Mouse (Mus musculus): Measurements from ENCODE around the gene Dusp9. TPM values are rescaled to one million over a fixed set of nuclear protein-coding genes. Genes with fewer than 3 reads are reported as not detected.
A peak's percentile ranks its signal among the peaks of the same experiment; 100 is the strongest.

Gene Dusp9
- 0.57 and 1.4 TPM in 2 replicates for polyA plus RNA-seq (2012; ENCODE audit: insufficient read depth, low replicate concordance)

GRCm38 (mm10) chrX:73639255-73639675 lies at the start of gene Dusp9:
Dusp9 (plus strand) TSS chrX:73639419.
- Histone ChIP-seq H3K4me1 (peaks cover 26% of the 10 kb centered on the region), H3K27me3 (replicated peaks) (peaks cover 96% of the 10 kb centered on the region), H3K36me3 (replicated peaks; ENCODE audit: low read length) (no peaks in the 10 kb centered on the region), H3K9me3 (peaks cover 14% of the 10 kb centered on the region; the same call in 1 of the 2 replicates), H3K4me3 (replicated peaks) (peak within 1 kb of the TSS; percentile 88)
- no peak for TF ChIP-seq GATA1 (IDR thresholded peaks at IDR 0.05; ENCODE audit: borderline replicate concordance, low read length)
- no peak for TF ChIP-seq FLI1 (IDR thresholded peaks at IDR 0.05; ENCODE audit: low read length)

GRCm38 (mm10) chrX:73593212-73593611 lies 46.0 kb upstream of the Dusp9 start:
- peaks cover 4% of the 10 kb centered on the region; the same call in 1 of the 2 replicates for H3K4me1 ChIP-seq
- peaks cover 6% of the 10 kb centered on the region; the same call in 1 of the 2 replicates for H3K9me3 ChIP-seq
- peak overlapping the region; percentile 53 for H3K4me3 ChIP-seq (replicated peaks)
- no peaks in the 10 kb centered on the region for H3K36me3 ChIP-seq (replicated peaks; ENCODE audit: low read length)
- TF ChIP-seq GATA1 (IDR thresholded peaks at IDR 0.05; ENCODE audit: borderline replicate concordance, low read length) (no peak), FLI1 (IDR thresholded peaks at IDR 0.05; ENCODE audit: low read length) (no peak)
- peaks cover 35% of the 10 kb centered on the region for H3K27me3 ChIP-seq (replicated peaks)

DNA sequence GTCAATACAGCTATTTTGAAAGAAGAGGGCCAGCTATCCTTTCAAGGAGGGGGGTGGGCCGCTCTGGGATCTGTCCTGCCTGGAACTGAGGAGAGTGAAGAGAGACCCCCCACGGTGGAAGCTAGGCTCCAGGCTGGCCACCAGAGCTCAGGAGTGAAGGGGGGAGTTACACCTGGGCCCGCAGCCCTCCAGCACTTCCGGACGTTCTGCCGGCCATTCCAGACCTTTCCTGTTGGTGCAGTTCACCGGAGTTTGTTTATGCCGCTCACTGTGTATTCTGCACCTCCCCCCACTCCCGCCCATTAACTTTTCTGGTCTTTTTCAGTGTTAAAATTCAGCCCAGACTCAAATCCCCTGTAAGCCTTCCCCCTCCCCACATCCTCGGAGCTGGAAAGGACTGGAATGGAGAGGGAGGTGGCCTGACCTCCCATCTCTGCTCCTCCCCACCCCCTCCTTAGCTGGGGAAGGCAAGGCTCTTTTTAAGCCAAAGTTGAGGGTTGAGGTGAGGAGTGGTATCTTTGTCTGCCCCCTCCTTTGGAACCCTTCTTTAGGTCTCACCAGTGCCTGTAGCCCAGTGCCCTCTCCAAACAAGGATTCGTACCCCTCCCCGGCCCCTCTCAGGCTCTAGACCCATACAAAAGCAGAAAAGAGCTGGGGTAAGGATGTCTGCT lies 44.6 kb upstream of the Dusp9 start:
- Histone ChIP-seq H3K4me3 (replicated peaks) (no peak overlapping the region), H3K27me3 (replicated peaks) (peaks cover 34% of the 10 kb centered on the region), H3K4me1 (peaks cover 4% of the 10 kb centered on the region; the same call in 1 of the 2 replicates), H3K9me3 (peaks cover 6% of the 10 kb centered on the region; the same call in 1 of the 2 replicates), H3K36me3 (replicated peaks; ENCODE audit: low read length) (no peaks in the 10 kb centered on the region)
- TF ChIP-seq FLI1 (IDR thresholded peaks at IDR 0.05; ENCODE audit: low read length) (no peak), GATA1 (IDR thresholded peaks at IDR 0.05; ENCODE audit: borderline replicate concordance, low read length) (no peak)

DNA sequence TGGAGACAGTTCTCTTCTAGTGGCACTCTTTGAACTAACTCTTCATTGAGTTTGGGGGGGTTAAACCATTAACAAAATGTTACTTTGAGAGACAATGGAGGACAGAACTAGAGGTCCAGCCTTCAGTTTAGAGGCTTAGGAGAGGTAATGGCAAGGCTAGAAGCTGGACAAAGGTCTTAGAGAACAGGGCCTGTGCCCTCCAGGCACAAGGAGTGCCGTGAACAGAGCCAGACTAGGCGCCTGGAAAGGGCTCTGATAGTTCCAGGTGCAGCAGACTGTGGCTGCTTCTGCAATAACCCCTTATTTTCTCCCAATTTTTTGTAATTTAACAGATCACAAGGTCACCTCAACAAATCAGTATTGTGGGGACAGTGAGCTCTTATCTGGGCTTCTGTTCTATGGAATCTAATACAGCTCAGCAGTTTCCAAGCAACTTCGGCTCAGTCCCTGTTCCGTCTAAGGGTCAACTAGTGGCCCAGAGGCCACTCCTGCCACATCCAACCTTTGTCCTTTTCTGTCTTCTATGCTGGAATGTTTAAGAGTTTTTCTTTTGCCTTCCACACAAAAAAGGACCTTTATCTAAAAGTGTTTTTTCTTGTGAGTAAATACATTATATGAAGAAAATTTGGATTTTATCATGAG lies 43.8 kb upstream of the Dusp9 start:
- no peak overlapping the region for H3K4me3 ChIP-seq (replicated peaks)
- H3K4me1 ChIP-seq, result peaks cover 4% of the 10 kb centered on the region; the same call in 1 of the 2 replicates
- H3K9me3 ChIP-seq, result peaks cover 6% of the 10 kb centered on the region; the same call in 1 of the 2 replicates
- TF ChIP-seq GATA1 (IDR thresholded peaks at IDR 0.05; ENCODE audit: borderline replicate concordance, low read length) (no peak), FLI1 (IDR thresholded peaks at IDR 0.05; ENCODE audit: low read length) (no peak)
- peaks cover 37% of the 10 kb centered on the region for H3K27me3 ChIP-seq (replicated peaks)
- no peaks in the 10 kb centered on the region for H3K36me3 ChIP-seq (replicated peaks; ENCODE audit: low read length)

DNA sequence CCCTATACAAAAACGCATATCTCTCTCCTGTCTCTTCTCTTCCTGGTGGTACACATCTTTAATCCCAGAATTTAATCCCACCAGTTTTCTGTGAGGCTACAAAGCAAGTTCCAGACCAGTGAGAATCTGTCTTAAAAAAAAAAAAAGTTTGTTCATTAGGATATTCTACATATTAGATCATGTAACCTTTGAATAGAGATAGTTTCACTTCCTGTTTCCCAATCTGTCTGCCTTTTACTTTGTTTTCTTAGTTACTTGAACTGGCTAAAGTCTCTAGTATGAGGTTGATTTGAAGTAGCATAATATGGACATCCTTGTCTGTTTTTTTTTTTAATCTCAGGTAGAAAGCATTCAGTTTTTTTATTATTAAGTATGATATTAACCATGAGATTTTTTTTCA lies 37.8 kb upstream of the Dusp9 start:
- Histone ChIP-seq H3K9me3 (peaks cover 11% of the 10 kb centered on the region; the same call in 1 of the 2 replicates), H3K36me3 (replicated peaks; ENCODE audit: low read length) (no peaks in the 10 kb centered on the region), H3K4me3 (replicated peaks) (no peak overlapping the region), H3K27me3 (replicated peaks) (peaks cover 6% of the 10 kb centered on the region), H3K4me1 (no peaks in the 10 kb centered on the region)
- TF ChIP-seq GATA1 (IDR thresholded peaks at IDR 0.05; ENCODE audit: borderline replicate concordance, low read length), result no peak
- no peak for TF ChIP-seq FLI1 (IDR thresholded peaks at IDR 0.05; ENCODE audit: low read length)

- TF ChIP-seq FLI1 (IDR thresholded peaks at IDR 0.05; ENCODE audit: low read length) (no peak), GATA1 (IDR thresholded peaks at IDR 0.05; ENCODE audit: borderline replicate concordance, low read length) (no peak)
- Histone ChIP-seq H3K9me3 (no peaks in the 10 kb centered on the region), H3K27me3 (replicated peaks) (peaks cover 48% of the 10 kb centered on the region), H3K4me1 (no peaks in the 10 kb centered on the region), H3K4me3 (replicated peaks) (no peak overlapping the region), H3K36me3 (replicated peaks; ENCODE audit: low read length) (no peaks in the 10 kb centered on the region)
Measured at GRCm38 (mm10) chrX:73613665-73614064, 25.6 kb upstream of the Dusp9 start.

DNA sequence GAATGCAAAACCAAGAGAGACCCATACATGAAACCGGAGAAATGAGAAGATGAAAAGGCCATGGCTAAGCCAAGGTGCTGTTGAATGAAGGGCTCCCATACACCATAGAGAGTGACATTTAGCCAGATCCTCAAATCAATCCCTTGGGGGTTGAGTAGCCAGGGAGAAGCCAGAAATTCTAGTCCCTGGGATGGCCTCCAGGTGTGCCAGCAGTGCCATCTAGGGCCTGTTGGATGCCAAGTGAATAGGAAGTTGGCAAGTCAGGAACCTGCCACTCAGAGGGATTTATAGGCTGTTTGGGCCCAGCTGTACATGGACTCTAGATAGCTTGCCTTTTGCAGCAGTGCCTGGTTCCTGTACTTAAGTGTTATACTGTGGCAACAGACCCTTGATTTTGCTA lies 23.3 kb upstream of the Dusp9 start:
- H3K4me3 ChIP-seq (replicated peaks), result no peak overlapping the region
- H3K36me3 ChIP-seq (replicated peaks; ENCODE audit: low read length), result no peaks in the 10 kb centered on the region
- H3K27me3 ChIP-seq (replicated peaks), result peaks cover 51% of the 10 kb centered on the region
- peaks cover 4% of the 10 kb centered on the region; the same call in 1 of the 2 replicates for H3K4me1 ChIP-seq
- H3K9me3 ChIP-seq, result no peaks in the 10 kb centered on the region
- TF ChIP-seq GATA1 (IDR thresholded peaks at IDR 0.05; ENCODE audit: borderline replicate concordance, low read length), result no peak
- TF ChIP-seq FLI1 (IDR thresholded peaks at IDR 0.05; ENCODE audit: low read length), result no peak

GRCm38 (mm10) chrX:73619401-73619800 lies 19.8 kb upstream of the Dusp9 start:
- no peaks in the 10 kb centered on the region for H3K9me3 ChIP-seq
- H3K4me3 ChIP-seq (replicated peaks), result no peak overlapping the region
- peaks cover 44% of the 10 kb centered on the region for H3K27me3 ChIP-seq (replicated peaks)
- TF ChIP-seq FLI1 (IDR thresholded peaks at IDR 0.05; ENCODE audit: low read length), result no peak
- no peak for TF ChIP-seq GATA1 (IDR thresholded peaks at IDR 0.05; ENCODE audit: borderline replicate concordance, low read length)
- H3K36me3 ChIP-seq (replicated peaks; ENCODE audit: low read length), result no peaks in the 10 kb centered on the region
- H3K4me1 ChIP-seq, result peaks cover 4% of the 10 kb centered on the region; the same call in 1 of the 2 replicates

GRCm38 (mm10) chrX:73619890-73620289 lies 19.3 kb upstream of the Dusp9 start:
- H3K4me3 ChIP-seq (replicated peaks), result no peak overlapping the region
- no peaks in the 10 kb centered on the region for H3K9me3 ChIP-seq
- peaks cover 4% of the 10 kb centered on the region for H3K4me1 ChIP-seq
- peaks cover 45% of the 10 kb centered on the region for H3K27me3 ChIP-seq (replicated peaks)
- no peaks in the 10 kb centered on the region for H3K36me3 ChIP-seq (replicated peaks; ENCODE audit: low read length)
- no peak for TF ChIP-seq GATA1 (IDR thresholded peaks at IDR 0.05; ENCODE audit: borderline replicate concordance, low read length)
- TF ChIP-seq FLI1 (IDR thresholded peaks at IDR 0.05; ENCODE audit: low read length), result no peak

- H3K36me3 ChIP-seq (replicated peaks; ENCODE audit: low read length), result no peaks in the 10 kb centered on the region
- no peak for TF ChIP-seq GATA1 (IDR thresholded peaks at IDR 0.05; ENCODE audit: borderline replicate concordance, low read length)
- TF ChIP-seq FLI1 (IDR thresholded peaks at IDR 0.05; ENCODE audit: low read length), result no peak
- no peaks in the 10 kb centered on the region for H3K9me3 ChIP-seq
- peaks cover 65% of the 10 kb centered on the region for H3K27me3 ChIP-seq (replicated peaks)
- H3K4me1 ChIP-seq, result peaks cover 9% of the 10 kb centered on the region
- no peak overlapping the region for H3K4me3 ChIP-seq (replicated peaks)
Measured at GRCm38 (mm10) chrX:73626981-73627380, 12.2 kb upstream of the Dusp9 start.

Measured in megakaryocyte, embryonic 14.5 days (primary cell).